Mouse (Mus musculus) adrenal gland, adult 10 weeks (tissue): ENCODE data around the gene Sco1. TPM values are rescaled to one million over a fixed set of nuclear protein-coding genes. Genes with fewer than 3 reads are reported as not detected.

Experiments
- polyA plus RNA-seq: library from polyadenylated mRNA; stranded (reverse); fragments of 350-450 nt; fragmentation: Illumina TruSeq; extraction: RNeasy Lipid Tissue Mini Kit (QIAGEN cat#74804); gene quantifications from one replicate; pipeline ENCODE4 v1.2.3, GENCODE M21; 2014; ENCODE audit warnings: low read depth, low replicate concordance

Sco1 gene
- polyA plus RNA-seq, result 46.0 TPM

DNA sequence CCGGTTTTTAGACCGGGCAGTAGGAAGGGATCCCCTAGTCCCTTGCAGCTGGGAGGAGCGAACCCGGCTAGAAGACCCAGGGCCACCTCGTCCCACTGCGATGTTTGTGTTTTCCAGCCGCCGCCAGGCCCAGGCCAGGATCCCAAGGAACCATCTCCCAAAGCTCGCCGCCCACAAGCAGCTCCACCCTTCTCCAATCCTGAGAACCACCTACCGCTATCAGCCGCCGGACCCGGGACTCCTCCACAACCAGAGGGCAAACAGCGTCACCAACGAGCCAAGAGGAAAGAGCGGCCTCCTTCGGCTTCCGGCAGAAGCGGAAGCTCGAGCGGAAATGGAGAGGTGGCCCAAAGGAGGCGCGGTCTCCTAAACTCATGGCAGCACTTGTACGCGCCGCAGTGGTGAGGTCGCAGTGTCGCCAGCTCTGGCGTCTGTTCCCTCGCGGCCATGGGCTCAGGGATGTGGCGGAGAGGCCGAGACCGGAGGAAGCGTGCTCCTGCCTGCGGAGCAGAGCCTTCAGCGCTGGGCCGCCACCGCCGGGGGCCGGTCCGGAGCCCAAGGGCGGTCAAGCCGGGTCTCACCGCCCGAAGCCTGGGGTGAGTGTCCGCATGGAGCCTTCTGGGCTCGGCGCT lies at the start of gene Sco1, which contains the start of gene Adprm:
Sco1 (plus strand) TSS at position 350 of the 632 bp plus-strand sequence.
Adprm (minus strand) TSS at position 274 of the 632 bp plus-strand sequence.

DNA sequence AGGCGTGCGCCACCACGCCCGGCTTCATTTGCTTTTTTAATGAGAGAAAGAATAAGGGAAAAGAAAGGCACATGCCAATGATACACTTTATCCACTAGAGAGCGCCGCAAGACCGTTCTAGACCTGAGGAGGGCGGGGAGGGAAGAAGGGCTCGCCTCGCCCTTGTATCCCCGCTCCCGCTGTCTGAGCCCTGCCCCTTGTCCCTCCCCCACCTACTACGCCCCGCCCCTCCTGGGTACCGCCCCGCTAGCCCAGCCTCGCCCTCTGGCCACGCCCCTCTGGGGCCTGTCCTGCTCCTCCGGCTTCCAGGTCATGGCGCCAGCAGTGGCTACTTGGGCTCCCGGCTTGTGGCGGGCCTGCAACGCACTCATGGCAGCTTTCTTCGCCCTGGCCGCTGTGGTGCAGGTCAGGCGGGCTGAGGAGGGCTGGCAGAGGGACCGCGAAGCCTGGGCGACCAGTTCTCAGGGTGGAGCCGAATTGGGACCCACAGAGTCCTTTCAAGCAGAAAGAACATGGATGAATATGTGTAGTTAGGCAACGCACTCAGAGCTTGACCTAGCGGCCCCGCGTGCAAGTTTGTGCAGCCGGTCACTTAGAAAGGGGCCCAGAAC lies 27.5 kb upstream of the Sco1 start, which contains the start of gene Tmem220:
Tmem220 (plus strand) TSS at position 288 of the 611 bp plus-strand sequence.

DNA sequence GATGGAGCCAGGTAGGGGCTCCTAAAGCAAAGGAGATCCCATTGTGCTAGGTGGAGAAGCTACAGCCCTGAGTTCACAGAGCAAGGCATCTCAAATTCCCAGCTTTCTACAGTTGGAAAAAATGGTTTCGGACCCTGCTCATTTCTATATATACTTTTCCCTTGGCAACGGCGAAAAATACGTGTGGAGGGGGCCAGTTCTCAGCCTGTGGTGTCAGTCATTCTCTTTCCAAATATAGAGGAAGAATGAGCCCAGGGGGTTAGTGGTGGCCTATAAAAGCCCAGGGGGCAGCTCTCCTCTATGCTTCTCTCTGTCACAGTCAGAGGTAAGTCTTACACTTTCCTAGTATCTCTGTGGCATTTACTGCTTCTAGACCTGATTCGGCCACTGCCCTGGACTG lies 25.5 kb downstream of the Sco1 start, which contains the start of gene Myh3:
Myh3 (plus strand) TSS at position 301 of the 400 bp plus-strand sequence.

Other genes starting within 250 kb of the Sco1 start
- gene Pirt, start 140.7 kb upstream of the Sco1 start, polyA plus RNA-seq, result 8.2 TPM
- not detected for gene Tmem238l, start 96.0 kb upstream of the Sco1 start, polyA plus RNA-seq
- gene Tmem220, start 27.5 kb upstream of the Sco1 start, polyA plus RNA-seq, result 28.3 TPM
- 47.1 TPM for gene Adprm, start 76 bp upstream of the Sco1 start, polyA plus RNA-seq
- not detected for gene Myh3, start 25.6 kb downstream of the Sco1 start, polyA plus RNA-seq
- 0.52 TPM for gene Myh2, start 118.4 kb downstream of the Sco1 start, polyA plus RNA-seq
- 3.3 TPM for gene Myh1, start 147.4 kb downstream of the Sco1 start, polyA plus RNA-seq
- 16.3 TPM for gene Myh4, start 185.4 kb downstream of the Sco1 start, polyA plus RNA-seq
- not detected for gene Myh8, start 224.5 kb downstream of the Sco1 start, polyA plus RNA-seq